Mouse (Mus musculus) megakaryocyte, embryonic 14.5 days (primary cell): ENCODE results near the gene Camk2b.

ENCODE experiments used
- FLI1 ChIP-seq: IDR thresholded peaks from 2 replicates; pipeline ENCODE4 v1.6.1; 2012; ENCODE audit warnings: low read length, inconsistent platforms, mixed read lengths
- GATA1 ChIP-seq: IDR thresholded peaks from 3 replicates; pipeline ENCODE4 v1.6.1; 2012; ENCODE audit warnings: mixed read lengths, low read length, inconsistent platforms, borderline replicate concordance

DNA sequence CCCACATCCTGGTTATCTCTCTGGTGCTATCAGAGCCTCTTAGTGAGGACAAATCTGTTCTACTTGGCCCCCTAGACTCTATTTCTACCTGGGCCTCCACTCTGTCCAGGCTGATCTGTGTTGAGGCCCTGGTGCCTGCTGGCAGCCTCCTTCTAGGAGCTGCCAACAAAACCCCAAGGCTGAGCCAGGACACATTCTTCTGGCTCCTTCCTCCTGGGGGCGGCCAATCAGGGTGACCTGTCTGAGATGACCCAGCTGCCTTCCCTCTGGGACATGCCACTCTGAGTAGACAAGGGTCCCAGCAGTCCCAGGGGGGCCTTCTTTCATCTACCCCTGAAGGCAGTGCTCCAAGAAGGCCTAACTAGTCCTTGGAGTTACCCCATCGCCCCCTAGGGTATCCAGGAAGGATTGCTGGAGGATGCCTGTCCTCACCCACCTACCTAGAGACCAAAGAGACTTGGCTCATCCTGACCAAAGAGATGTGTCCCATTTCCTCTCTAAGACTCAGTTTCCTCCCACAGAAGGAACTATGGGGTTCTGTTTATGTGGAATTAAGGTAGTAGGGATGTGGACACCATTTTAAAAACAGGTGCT lies 63.0 kb downstream of the Camk2b start:
- no peak for TF ChIP-seq FLI1
- TF ChIP-seq GATA1: no peak
